Mouse (Mus musculus) neural tube, embryonic 12.5 days (tissue): ENCODE results near the gene Dio1. TPM values are rescaled to one million over a fixed set of nuclear protein-coding genes. Genes with fewer than 3 reads are reported as not detected.

ENCODE experiments used
- ATAC-seq: fragments of 200-750 bp; cut with Nextera tagmentation; 2 replicates; pipeline ENCODE4 v1.8.0; 2017; ENCODE audit warnings: low read depth, mild to moderate bottlenecking, moderate TSS enrichment, moderate library complexity; ENCODE audit not compliant: low FRiP score
- H3K27ac ChIP-seq: fragments of 300-500 bp; sonication (generic); 2 replicates; pipeline ENCODE4 v1.5.1; 2016
- H3K27me3 ChIP-seq: fragments of 300-500 bp; sonication (generic); replicated peaks from 2 replicates; pipeline ENCODE4 v1.6.1; 2016; ENCODE audit warnings: mild to moderate bottlenecking
- H3K36me3 ChIP-seq: fragments of 300-500 bp; sonication (generic); 2 replicates; pipeline ENCODE4 v1.6.1; 2016; ENCODE audit warnings: mild to moderate bottlenecking
- H3K4me1 ChIP-seq: fragments of 300-500 bp; sonication (generic); 2 replicates; pipeline ENCODE4 v1.6.1; 2016
- H3K4me2 ChIP-seq: fragments of 300-500 bp; sonication (generic); replicated peaks from 2 replicates; pipeline ENCODE4 v1.6.1; 2016; ENCODE audit warnings: mild to moderate bottlenecking
- H3K4me3 ChIP-seq: fragments of 300-500 bp; sonication (generic); 2 replicates; pipeline ENCODE4 v1.5.1; 2016
- H3K9ac ChIP-seq: fragments of 300-500 bp; sonication (generic); 2 replicates; pipeline ENCODE4 v1.6.1; 2016; ENCODE audit warnings: mild to moderate bottlenecking
- H3K9me3 ChIP-seq: fragments of 300-500 bp; sonication (generic); 2 replicates; pipeline ENCODE4 v1.6.1; 2016; ENCODE audit warnings: mild to moderate bottlenecking
- WGBS: fragments of 180-500 bp; shearing (Covaris S2); methylation state at CpG from one replicate; pipeline ENCODE4 v1.1.7; 2016; 5-methylcytosine and 5-hydroxymethylcytosine counted together
- polyA plus RNA-seq: library from polyadenylated mRNA; unstranded; fragments of >200 nt; fragmentation: Nextera tagmentation; extraction: Ambion mirVana; gene quantifications from 2 replicates; pipeline ENCODE4 v1.2.1, GENCODE M21; 2016

Gene Dio1
- polyA plus RNA-seq, 1 experiment from 2014 or later = not detected

DNA sequence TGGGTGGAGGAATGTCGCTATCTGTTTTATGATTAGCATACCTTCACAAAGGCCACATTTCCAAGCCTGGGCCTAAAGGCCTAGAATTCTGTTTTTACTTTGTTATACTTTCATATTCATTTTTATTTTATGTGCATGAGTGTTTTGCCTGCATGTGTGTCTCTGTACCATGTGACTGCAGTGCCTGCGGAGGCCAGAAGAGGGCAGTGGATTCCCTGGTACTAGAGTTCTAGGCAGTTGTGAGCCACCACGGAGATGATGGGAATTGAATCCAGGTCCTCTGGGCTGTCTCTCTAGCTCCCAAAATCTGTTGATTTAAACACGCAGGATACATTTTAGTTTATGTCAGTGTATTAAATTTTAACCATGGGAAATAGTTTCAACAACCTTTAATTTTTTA lies 26.5 kb upstream of the Dio1 start:
- Histone ChIP-seq H3K9ac (no peak overlapping the region), H3K4me1 (no peaks in the 10 kb centered on the region), H3K27me3 (no peaks in the 10 kb centered on the region), H3K9me3 (no peaks in the 10 kb centered on the region), H3K36me3 (no peaks in the 10 kb centered on the region), H3K27ac (no peak overlapping the region), H3K4me3 (no peak overlapping the region), H3K4me2 (no peak overlapping the region)
- WGBS = 90% methylated on average over 4 of the region's 4 CpGs
- no peak for ATAC-seq

DNA sequence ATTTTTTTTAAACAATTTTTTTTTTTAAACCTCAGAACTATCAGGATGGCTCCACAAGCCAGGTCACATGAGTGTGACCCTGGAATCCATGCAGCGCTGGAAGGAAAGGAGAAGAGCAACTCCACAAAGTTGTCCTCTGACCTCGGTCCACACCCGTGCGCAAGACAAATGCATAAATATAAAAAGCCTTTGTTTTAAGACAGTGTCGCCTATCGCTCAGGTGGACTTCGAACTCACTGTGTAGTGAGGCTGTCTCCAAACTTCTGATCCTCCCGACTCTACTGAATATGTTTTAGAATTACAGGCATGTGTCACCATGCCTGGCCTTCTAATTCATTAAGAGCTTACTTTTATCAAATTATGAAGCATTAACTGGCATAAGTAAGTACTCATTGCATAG lies 21.6 kb upstream of the Dio1 start:
- H3K4me3 ChIP-seq = no peak overlapping the region
- no peaks in the 10 kb centered on the region for H3K4me1 ChIP-seq
- H3K27ac ChIP-seq = no peak overlapping the region
- H3K36me3 ChIP-seq = peaks cover 8% of the 10 kb centered on the region; the same call in 1 of the 2 replicates
- ATAC-seq = no peak
- H3K9ac ChIP-seq = no peak overlapping the region
- no peak overlapping the region for H3K4me2 ChIP-seq
- no peaks in the 10 kb centered on the region for H3K27me3 ChIP-seq
- 95% methylated on average over 8 of the region's 8 CpGs for WGBS
- H3K9me3 ChIP-seq = no peaks in the 10 kb centered on the region

DNA sequence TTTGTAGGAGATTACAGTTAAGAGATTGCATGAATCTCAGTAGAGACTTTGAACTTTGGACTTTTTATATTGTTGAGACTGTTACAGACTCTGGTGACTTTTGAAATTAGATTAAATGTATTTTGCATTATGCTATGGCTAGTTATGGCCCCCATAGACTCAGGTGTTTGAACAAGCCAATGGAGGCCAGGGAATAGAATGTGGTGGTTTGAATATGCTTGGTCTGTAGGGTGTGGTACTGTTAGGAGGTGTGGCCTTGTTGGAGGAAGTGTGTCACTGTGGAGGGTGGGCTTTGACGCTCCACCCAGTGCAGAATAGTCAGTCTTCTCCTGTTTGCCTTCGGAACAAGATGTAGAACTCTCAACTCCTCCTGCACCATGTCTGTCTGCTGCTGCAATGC lies 16.1 kb upstream of the Dio1 start:
- no peak overlapping the region for H3K4me2 ChIP-seq
- H3K4me3 ChIP-seq = no peak overlapping the region
- H3K36me3 ChIP-seq = peaks cover 53% of the 10 kb centered on the region
- no peak for ATAC-seq
- no peaks in the 10 kb centered on the region for H3K9me3 ChIP-seq
- H3K27ac ChIP-seq = no peak overlapping the region
- H3K4me1 ChIP-seq = no peaks in the 10 kb centered on the region
- no peak overlapping the region for H3K9ac ChIP-seq
- H3K27me3 ChIP-seq = no peaks in the 10 kb centered on the region
- WGBS = 100% methylated on average over 2 of the region's 2 CpGs

DNA sequence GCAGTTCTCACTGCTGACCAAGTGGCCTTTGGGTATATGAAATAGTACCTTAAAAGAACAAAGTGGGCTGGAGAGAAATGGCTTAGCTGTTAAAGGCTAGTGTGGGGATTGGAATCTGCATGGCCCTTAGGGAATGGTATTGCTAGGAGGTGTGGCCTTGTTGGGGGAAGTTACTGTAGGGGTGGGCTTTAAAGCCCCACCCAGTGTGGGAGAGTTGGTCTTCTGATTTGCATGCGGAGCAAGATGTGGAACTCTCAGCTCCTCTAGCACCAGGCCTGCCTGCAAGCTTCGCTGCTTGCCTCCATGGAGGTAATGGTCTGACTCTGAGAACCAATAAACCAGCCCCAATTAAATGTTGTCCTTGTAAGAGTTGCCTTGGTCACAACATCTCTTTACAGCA lies 14.1 kb upstream of the Dio1 start:
- WGBS = 84% methylated on average over 2 of the region's 2 CpGs
- H3K9ac ChIP-seq = no peak overlapping the region
- H3K27ac ChIP-seq = no peak overlapping the region
- peaks cover 59% of the 10 kb centered on the region for H3K36me3 ChIP-seq
- H3K4me3 ChIP-seq = no peak overlapping the region
- H3K9me3 ChIP-seq = no peaks in the 10 kb centered on the region
- no peaks in the 10 kb centered on the region for H3K4me1 ChIP-seq
- H3K4me2 ChIP-seq = no peak overlapping the region
- no peaks in the 10 kb centered on the region for H3K27me3 ChIP-seq
- no peak for ATAC-seq

DNA sequence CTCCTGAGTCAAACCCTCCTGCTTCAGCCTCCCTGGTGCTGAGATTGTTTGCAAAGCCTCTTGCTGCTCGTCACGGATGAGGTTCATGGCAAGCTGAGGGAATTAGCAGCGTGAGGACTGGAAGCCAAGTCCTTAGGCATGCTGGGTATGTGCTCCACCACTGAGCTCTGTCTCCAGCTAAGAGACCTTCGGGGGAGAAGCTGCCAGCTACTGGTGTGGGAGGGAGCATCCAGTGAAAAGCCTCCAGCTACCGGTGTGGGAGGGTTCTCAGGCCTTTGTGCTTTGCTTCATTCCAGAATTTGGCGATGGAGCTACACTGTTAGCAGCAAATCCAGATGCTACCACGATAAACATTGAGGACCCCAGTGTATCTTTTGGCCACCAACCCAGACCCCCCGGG lies 11.7 kb upstream of the Dio1 start:
- Histone ChIP-seq H3K36me3 (peaks cover 52% of the 10 kb centered on the region), H3K9me3 (no peaks in the 10 kb centered on the region), H3K4me3 (no peak overlapping the region), H3K9ac (no peak overlapping the region), H3K4me1 (peaks cover 10% of the 10 kb centered on the region), H3K27me3 (no peaks in the 10 kb centered on the region), H3K4me2 (no peak overlapping the region), H3K27ac (no peak overlapping the region)
- no peak for ATAC-seq
- 83% methylated on average over 8 of the region's 8 CpGs for WGBS

DNA sequence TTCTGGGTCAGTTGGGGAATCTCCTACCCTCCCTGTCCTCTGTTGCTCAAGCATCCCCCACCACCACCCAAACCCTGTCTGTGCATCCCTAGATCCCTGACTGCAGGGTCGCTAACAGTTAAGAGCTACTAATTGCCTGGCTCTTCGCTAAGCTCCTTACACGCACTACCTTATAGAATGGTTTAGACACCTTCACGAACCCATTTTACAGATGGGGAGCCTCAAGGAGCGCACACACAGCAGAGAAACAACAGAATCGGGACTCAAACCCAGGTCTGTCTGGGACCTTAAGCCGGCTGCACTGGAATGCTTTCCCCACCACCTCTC lies 7.5 kb upstream of the Dio1 start:
- H3K9me3 ChIP-seq = no peaks in the 10 kb centered on the region
- 11% methylated on average over 7 of the region's 7 CpGs for WGBS
- no peak for ATAC-seq

DNA sequence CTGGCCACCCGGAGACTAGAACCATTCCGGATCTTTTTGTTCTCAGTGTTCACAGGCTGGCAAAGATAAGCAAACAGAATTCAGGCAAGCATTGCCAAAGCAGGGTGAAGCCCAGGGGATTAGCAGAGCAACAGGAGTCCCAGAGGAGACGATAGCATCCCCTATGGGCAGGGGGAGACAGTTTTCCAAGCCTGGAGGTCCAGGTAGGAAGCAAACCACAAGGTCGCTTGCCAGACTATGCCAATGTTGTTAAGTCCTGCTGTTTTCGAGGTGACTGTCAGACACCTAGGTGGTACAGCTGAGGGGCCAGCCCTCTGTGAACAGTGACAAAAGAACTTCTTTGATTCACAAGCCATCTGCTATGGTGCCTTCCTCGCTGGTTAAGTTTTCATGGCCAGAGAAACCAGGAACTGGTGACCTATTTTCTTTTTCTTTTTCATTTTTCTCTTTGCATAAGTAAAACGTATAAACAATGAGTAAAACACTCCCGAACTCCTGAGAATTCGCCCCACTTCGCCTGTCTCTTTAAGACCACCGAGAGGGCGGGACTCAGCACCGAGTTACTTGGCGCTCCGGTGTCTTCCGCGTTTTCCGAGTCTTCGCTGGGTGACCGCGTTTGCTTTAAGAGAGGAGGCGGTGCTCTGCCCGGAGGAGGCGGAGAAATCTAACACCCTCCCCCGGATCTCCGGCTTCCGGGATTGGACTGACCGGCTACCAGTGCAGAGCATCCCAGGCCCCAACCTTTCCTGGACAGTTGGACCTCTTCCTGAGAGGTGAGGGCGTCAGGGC lies 6.9 kb upstream of the Dio1 start, which contains the start of gene Yipf1:
Gene Yipf1 (plus strand): TSS at position 674 of the 789 bp plus-strand sequence.
- peak; percentile 94 for ATAC-seq
- WGBS = under 1% methylated on average over 29 of the region's 29 CpGs

More for the DNA sequence above, 7.5 kb upstream of the Dio1 start:
- Histone ChIP-seq H3K4me1 (peaks cover 12% of the 10 kb centered on the region), H3K27me3 (no peaks in the 10 kb centered on the region), H3K36me3 (peaks cover 16% of the 10 kb centered on the region), H3K4me3 (peak overlapping the region; percentile 59), H3K9ac (peak overlapping the region; percentile 66), H3K27ac (no peak overlapping the region), H3K4me2 (peak overlapping the region; percentile 76)

DNA sequence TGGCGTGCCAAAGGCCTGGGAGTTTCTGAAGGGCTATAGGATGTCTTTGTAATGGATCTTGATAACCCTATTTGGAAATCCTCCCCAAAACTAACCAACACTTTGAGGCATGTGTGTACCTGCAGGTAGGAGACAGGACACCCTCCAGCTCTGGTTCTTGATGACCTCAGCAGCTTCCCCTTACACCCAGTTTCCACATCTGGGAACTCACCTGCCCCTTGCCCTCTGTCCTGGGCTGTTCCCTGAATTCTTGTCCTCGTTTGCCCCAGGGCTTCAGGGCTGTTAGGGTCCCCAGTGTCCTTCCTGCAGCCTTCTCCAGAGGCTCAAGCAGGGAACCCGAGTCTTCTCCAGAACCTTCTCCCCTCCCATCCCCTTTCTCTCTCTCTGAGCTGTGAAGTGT lies 3.4 kb downstream of the Dio1 start:
- no peaks in the 10 kb centered on the region for H3K9me3 ChIP-seq
- H3K4me2 ChIP-seq = no peak overlapping the region
- no peak overlapping the region for H3K9ac ChIP-seq
- no peak for ATAC-seq
- no peak overlapping the region for H3K27ac ChIP-seq
- H3K4me1 ChIP-seq = no peaks in the 10 kb centered on the region
- H3K27me3 ChIP-seq = no peaks in the 10 kb centered on the region
- H3K36me3 ChIP-seq = no peaks in the 10 kb centered on the region
- H3K4me3 ChIP-seq = no peak overlapping the region
- 58% methylated on average over 3 of the region's 3 CpGs for WGBS

More for the DNA sequence above, 6.9 kb upstream of the Dio1 start, which contains the start of gene Yipf1:
- H3K4me1 ChIP-seq = peaks cover 12% of the 10 kb centered on the region
- H3K4me2 ChIP-seq = peak within 1 kb of the TSS; percentile 76
- no peaks in the 10 kb centered on the region for H3K27me3 ChIP-seq
- H3K36me3 ChIP-seq = peaks cover 11% of the 10 kb centered on the region; the same call in 1 of the 2 replicates
- no peaks in the 10 kb centered on the region for H3K9me3 ChIP-seq
- H3K27ac ChIP-seq = no peak within 1 kb of the TSS
- peak within 1 kb of the TSS; percentile 59 for H3K4me3 ChIP-seq
- peak within 1 kb of the TSS; percentile 66 for H3K9ac ChIP-seq

DNA sequence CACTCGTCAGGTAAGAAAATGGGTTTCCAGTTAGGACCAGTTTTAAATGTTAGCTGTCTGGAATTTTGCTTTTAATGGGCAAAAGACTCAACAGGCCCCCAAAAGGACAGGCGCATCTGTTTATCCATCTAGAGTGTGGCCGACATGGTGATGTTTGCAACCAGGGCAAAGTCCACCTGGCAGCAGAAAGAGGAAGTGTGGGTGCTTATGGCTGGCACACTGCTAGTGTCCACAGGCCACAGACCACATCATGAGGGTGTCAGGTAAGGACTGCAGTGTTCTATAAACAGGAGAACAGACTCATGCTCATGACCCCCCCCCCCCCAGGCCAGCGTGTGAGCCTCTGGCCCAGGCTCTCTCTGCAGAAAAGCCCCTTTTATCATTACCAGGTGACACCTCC lies 4.1 kb downstream of the Dio1 start:
- H3K27ac ChIP-seq = no peak overlapping the region
- no peak overlapping the region for H3K4me2 ChIP-seq
- ATAC-seq = no peak
- no peaks in the 10 kb centered on the region for H3K27me3 ChIP-seq
- no peak overlapping the region for H3K4me3 ChIP-seq
- H3K4me1 ChIP-seq = no peaks in the 10 kb centered on the region
- WGBS = 79% methylated on average over 4 of the region's 4 CpGs
- H3K9ac ChIP-seq = no peak overlapping the region
- no peaks in the 10 kb centered on the region for H3K9me3 ChIP-seq
- H3K36me3 ChIP-seq = no peaks in the 10 kb centered on the region

DNA sequence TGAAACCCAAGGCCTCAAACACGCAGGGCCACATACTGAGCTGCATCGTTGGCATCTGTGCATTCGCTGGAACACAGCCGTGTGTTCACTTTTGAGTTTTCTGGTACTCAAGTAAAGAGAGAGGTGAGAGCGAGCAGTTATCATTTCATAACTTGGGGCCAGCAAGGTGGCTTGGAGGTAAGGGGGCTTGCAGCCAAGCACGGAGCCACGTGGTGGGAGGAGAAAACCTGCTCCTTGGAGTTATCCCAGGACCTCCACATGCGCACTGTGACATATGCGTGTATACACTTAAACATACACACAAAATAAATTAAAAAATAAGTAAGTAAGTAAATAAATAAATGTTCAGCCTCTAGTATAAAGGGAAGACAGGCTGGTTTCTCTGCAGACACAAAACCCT lies 4.7 kb downstream of the Dio1 start:
- ATAC-seq = no peak
- H3K4me3 ChIP-seq = no peak overlapping the region
- 92% methylated on average over 9 of the region's 9 CpGs for WGBS

DNA sequence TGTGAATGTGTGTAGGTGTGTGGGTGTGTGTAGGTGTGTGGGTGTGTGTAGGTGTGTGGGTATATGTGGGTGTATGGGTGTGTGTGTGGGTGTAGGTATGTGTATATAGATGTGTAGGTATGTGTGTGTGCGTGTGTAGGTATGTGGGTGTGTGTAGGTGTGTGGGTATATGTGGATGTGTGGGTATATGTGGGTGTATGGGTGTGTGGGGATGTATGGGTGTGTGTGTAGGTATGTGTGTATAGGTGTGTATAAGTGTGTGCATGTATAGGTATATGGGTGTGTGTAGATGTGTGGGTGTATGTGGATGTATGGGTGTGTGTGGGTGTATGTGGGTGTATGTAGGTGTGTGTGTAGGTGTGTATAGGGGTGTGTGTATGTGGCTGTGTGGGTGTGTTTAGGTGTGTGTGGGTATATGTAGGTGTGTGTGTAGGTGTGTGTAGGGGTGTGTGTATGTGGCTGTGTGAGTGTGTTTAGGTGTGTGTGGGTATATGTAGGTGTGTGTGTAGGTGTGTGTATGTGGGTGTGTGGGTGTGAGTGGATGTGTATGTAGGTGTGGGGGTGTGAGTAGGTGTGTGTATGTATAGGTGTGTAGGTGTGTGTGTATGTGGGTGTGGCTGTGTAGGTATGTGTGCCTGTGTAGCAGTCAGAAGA lies 5.9 kb downstream of the Dio1 start:
- no peak overlapping the region for H3K4me3 ChIP-seq
- no peaks in the 10 kb centered on the region for H3K9me3 ChIP-seq
- 0 out of 2 replicates have a peak, but pooled peaks have one; percentile 13 for ATAC-seq
- H3K27ac ChIP-seq = no peak overlapping the region
- no peaks in the 10 kb centered on the region for H3K4me1 ChIP-seq
- WGBS = 97% methylated on average over 1 of the region's 1 CpGs
- H3K27me3 ChIP-seq = no peaks in the 10 kb centered on the region
- no peaks in the 10 kb centered on the region for H3K36me3 ChIP-seq
- H3K9ac ChIP-seq = no peak overlapping the region
- no peak overlapping the region for H3K4me2 ChIP-seq

More for the DNA sequence above, 4.7 kb downstream of the Dio1 start:
- no peak overlapping the region for H3K27ac ChIP-seq
- no peak overlapping the region for H3K9ac ChIP-seq
- no peaks in the 10 kb centered on the region for H3K27me3 ChIP-seq
- no peaks in the 10 kb centered on the region for H3K36me3 ChIP-seq
- H3K4me2 ChIP-seq = no peak overlapping the region
- H3K9me3 ChIP-seq = no peaks in the 10 kb centered on the region
- H3K4me1 ChIP-seq = no peaks in the 10 kb centered on the region

DNA sequence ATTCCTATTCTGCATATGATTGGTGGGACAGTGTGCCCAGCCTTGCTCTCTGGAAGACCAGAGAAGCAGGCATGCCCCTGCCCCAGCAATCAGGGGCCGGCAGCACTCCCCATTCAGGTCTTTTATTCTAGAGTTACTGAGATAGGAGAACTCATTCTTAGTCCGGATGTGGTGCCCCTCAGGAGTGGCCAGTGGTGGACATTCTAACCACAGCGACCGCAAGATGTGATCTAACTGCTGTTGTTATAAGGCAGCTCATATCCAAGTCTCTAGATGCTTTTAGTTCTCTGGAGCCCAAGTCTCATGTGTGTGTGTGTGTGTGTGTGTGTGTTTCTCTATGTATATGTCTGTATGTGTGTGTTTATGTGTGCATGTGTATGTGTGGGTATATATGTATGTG lies 6.6 kb downstream of the Dio1 start:
- no peak for ATAC-seq
- Histone ChIP-seq H3K4me3 (no peak overlapping the region), H3K4me2 (no peak overlapping the region), H3K4me1 (no peaks in the 10 kb centered on the region), H3K9ac (no peak overlapping the region), H3K36me3 (no peaks in the 10 kb centered on the region), H3K9me3 (no peaks in the 10 kb centered on the region), H3K27me3 (no peaks in the 10 kb centered on the region), H3K27ac (no peak overlapping the region)
- 80% methylated on average over 4 of the region's 4 CpGs for WGBS
